Mouse (Mus musculus): Measurements from ENCODE around the gene Tmem178b. TPM values are rescaled to one million over a fixed set of nuclear protein-coding genes. Genes with fewer than 3 reads are reported as not detected.

Tmem178b gene
- total and polyA plus RNA-seq, 2 experiments from 2014 or later, result 31.3 to 159 TPM

DNA sequence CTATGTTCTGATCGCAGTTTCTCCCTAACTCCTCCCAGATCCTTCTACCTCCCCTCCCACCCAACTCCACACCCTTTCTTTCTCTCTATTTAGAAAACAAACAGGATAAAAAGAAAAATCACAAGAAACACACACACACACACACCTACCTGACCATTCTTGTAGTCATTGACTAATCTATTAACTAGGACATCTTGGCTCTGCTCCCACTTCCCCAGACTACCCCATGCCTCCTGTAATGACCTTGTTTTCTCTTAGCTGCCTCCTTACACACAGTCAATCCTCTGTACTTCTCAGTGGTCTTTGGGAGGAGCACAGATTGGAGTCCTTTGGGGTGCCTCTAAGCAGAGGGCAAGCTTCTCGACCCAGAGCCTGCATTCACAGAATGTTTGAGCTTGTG is 367.6 kb downstream of the Tmem178b start:
- TF ChIP-seq CTCF (IDR thresholded peaks at IDR 0.05), result no peak
- Histone ChIP-seq H3K27ac (ENCODE audit: low read depth, low read length) (no peak overlapping the region), H3K9ac (replicated peaks; ENCODE audit: low read length, poor library complexity, severe bottlenecking) (no peak overlapping the region), H3K27me3 (ENCODE audit: insufficient read depth, low read length) (no peaks in the 10 kb centered on the region), H3K4me2 (ENCODE audit: low read depth, low read length, poor library complexity, severe bottlenecking) (no peak overlapping the region), H3K36me3 (ENCODE audit: insufficient read depth, low read length) (no peaks in the 10 kb centered on the region), H3K9me3 (ENCODE audit: low read length) (no peaks in the 10 kb centered on the region), H3K4me3 (ENCODE audit: low read depth, low read length) (no peak overlapping the region), H3K4me1 (ENCODE audit: insufficient read depth, low read length) (no peaks in the 10 kb centered on the region)
- DNase-seq (ENCODE audit: low spot score) (no peak), ATAC-seq (ENCODE audit: low FRiP score) (no peak)
- 77% methylated on average over 2 of the region's 2 CpGs for WGBS

DNA sequence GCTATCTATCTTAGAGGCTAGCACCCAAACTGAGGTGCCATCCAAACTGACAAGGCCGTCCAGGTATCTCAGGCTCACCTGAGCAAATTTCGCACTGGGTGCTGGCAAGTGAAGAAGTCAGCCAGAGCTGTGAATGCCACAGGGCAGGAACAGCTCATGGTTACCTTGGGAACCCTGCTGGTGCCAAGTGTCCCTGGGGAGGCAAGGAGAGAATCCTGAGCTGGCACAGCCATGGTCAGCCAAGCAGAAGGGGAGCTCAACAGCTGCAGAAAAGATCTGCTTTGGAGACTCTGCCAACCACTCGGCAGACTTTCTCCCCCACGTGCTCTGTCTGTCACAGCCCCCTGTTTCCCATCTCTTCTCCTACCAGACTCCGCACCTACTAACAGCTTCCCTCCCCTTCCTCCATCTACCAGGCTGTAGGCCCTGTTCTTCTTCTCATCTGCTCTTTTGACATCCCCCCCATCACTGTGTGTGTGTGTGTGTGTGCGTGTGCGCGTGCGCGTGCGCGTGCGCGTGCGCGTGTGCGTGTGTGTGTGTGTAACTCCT is 374.4 kb downstream of the Tmem178b start:
- H3K27me3 ChIP-seq (ENCODE audit: insufficient read depth, low read length), result no peaks in the 10 kb centered on the region
- no peak overlapping the region for H3K9ac ChIP-seq (replicated peaks; ENCODE audit: low read length, poor library complexity, severe bottlenecking)
- H3K9me3 ChIP-seq (ENCODE audit: low read length), result no peaks in the 10 kb centered on the region
- no peak overlapping the region for H3K4me2 ChIP-seq (ENCODE audit: low read depth, low read length, poor library complexity, severe bottlenecking)
- 93% methylated on average over 17 of the region's 17 CpGs for WGBS
- peaks cover 6% of the 10 kb centered on the region; the same call in 1 of the 2 replicates for H3K36me3 ChIP-seq (ENCODE audit: insufficient read depth, low read length)
- no peak overlapping the region for H3K27ac ChIP-seq (ENCODE audit: low read depth, low read length)
- no peak overlapping the region for H3K4me3 ChIP-seq (ENCODE audit: low read depth, low read length)
- H3K4me1 ChIP-seq (ENCODE audit: insufficient read depth, low read length), result no peaks in the 10 kb centered on the region
- DNase-seq (ENCODE audit: low spot score) (peak; percentile 51), ATAC-seq (ENCODE audit: low FRiP score) (0 out of 2 replicates have a peak, but pooled peaks have one; percentile 16)
- no peak for TF ChIP-seq CTCF (IDR thresholded peaks at IDR 0.05)

DNA sequence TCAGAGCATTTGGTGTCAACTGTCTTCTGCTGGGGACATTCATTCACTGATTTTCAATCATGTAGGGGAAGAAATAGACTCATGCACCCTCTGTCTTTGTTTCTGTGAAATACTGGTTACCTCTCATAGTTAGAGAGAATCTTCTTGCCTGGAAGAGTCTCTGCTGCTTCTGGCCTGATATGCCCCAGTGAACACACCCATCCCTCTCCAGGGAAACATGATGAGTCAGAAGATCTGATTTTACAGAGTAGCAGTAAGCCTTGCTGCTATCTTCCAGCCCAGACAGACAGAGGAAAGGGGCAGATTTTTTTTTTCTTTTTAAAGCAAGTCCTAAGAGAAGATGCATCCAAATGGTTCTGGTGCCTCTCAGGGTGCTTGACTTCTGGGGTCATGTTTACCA is 376.9 kb downstream of the Tmem178b start:
- Histone ChIP-seq H3K27ac (ENCODE audit: low read depth, low read length) (no peak overlapping the region), H3K4me3 (ENCODE audit: low read depth, low read length) (no peak overlapping the region), H3K27me3 (ENCODE audit: insufficient read depth, low read length) (no peaks in the 10 kb centered on the region), H3K4me2 (ENCODE audit: low read depth, low read length, poor library complexity, severe bottlenecking) (no peak overlapping the region), H3K9me3 (ENCODE audit: low read length) (no peaks in the 10 kb centered on the region), H3K36me3 (ENCODE audit: insufficient read depth, low read length) (peaks cover 6% of the 10 kb centered on the region; the same call in 1 of the 2 replicates), H3K4me1 (ENCODE audit: insufficient read depth, low read length) (no peaks in the 10 kb centered on the region), H3K9ac (replicated peaks; ENCODE audit: low read length, poor library complexity, severe bottlenecking) (no peak overlapping the region)
- TF ChIP-seq CTCF (IDR thresholded peaks at IDR 0.05), result no peak
- DNase-seq (ENCODE audit: low spot score), result no peak
- no peak for ATAC-seq (ENCODE audit: low FRiP score)

GRCm38 (mm10) chr6:40263687-40264086 is 390.6 kb downstream of the Tmem178b start:
- WGBS, result 100% methylated on average over 1 of the region's 1 CpGs
- Histone ChIP-seq H3K4me3 (ENCODE audit: low read depth, low read length) (no peak overlapping the region), H3K27ac (ENCODE audit: low read depth, low read length) (no peak overlapping the region), H3K4me1 (ENCODE audit: insufficient read depth, low read length) (no peaks in the 10 kb centered on the region), H3K4me2 (ENCODE audit: low read depth, low read length, poor library complexity, severe bottlenecking) (no peak overlapping the region), H3K36me3 (ENCODE audit: insufficient read depth, low read length) (no peaks in the 10 kb centered on the region), H3K27me3 (ENCODE audit: insufficient read depth, low read length) (no peaks in the 10 kb centered on the region), H3K9ac (replicated peaks; ENCODE audit: low read length, poor library complexity, severe bottlenecking) (no peak overlapping the region), H3K9me3 (ENCODE audit: low read length) (no peaks in the 10 kb centered on the region)
- DNase-seq (ENCODE audit: low spot score) (no peak), ATAC-seq (ENCODE audit: low FRiP score) (no peak)
- TF ChIP-seq CTCF (IDR thresholded peaks at IDR 0.05), result no peak

GRCm38 (mm10) chr6:40300707-40301106 is 427.6 kb downstream of the Tmem178b start:
- Histone ChIP-seq H3K4me2 (ENCODE audit: low read depth, low read length, poor library complexity, severe bottlenecking) (no peak overlapping the region), H3K27ac (ENCODE audit: low read depth, low read length) (no peak overlapping the region), H3K9me3 (ENCODE audit: low read length) (no peaks in the 10 kb centered on the region), H3K9ac (replicated peaks; ENCODE audit: low read length, poor library complexity, severe bottlenecking) (no peak overlapping the region), H3K27me3 (ENCODE audit: insufficient read depth, low read length) (no peaks in the 10 kb centered on the region), H3K4me3 (ENCODE audit: low read depth, low read length) (no peak overlapping the region), H3K4me1 (ENCODE audit: insufficient read depth, low read length) (no peaks in the 10 kb centered on the region), H3K36me3 (ENCODE audit: insufficient read depth, low read length) (no peaks in the 10 kb centered on the region)
- WGBS, result 82% methylated on average over 5 of the region's 5 CpGs
- no peak for TF ChIP-seq CTCF (IDR thresholded peaks at IDR 0.05)
- DNase-seq (ENCODE audit: low spot score) (no peak), ATAC-seq (ENCODE audit: low FRiP score) (no peak)

GRCm38 (mm10) chr6:40303379-40303778 is 430.3 kb downstream of the Tmem178b start:
- peak; percentile 90 for DNase-seq (ENCODE audit: low spot score)
- Histone ChIP-seq H3K4me3 (ENCODE audit: low read depth, low read length) (no peak overlapping the region), H3K4me1 (ENCODE audit: insufficient read depth, low read length) (no peaks in the 10 kb centered on the region), H3K27me3 (ENCODE audit: insufficient read depth, low read length) (no peaks in the 10 kb centered on the region), H3K9me3 (ENCODE audit: low read length) (no peaks in the 10 kb centered on the region), H3K9ac (replicated peaks; ENCODE audit: low read length, poor library complexity, severe bottlenecking) (no peak overlapping the region), H3K27ac (ENCODE audit: low read depth, low read length) (no peak overlapping the region), H3K4me2 (ENCODE audit: low read depth, low read length, poor library complexity, severe bottlenecking) (no peak overlapping the region), H3K36me3 (ENCODE audit: insufficient read depth, low read length) (no peaks in the 10 kb centered on the region)
- peak; percentile 78 for ATAC-seq (ENCODE audit: low FRiP score)
- peak; percentile 93 for TF ChIP-seq CTCF (IDR thresholded peaks at IDR 0.05)
- WGBS, result 13% methylated on average over 6 of the region's 6 CpGs

Other genes starting within 250 kb of the Tmem178b start
- gene Braf, start 147.8 kb upstream of the Tmem178b start, total RNA-seq (2014; rRNA removed), result 46.0 and 48.0 TPM in 2 replicates
- gene Braf, start 147.8 kb upstream of the Tmem178b start, polyA plus RNA-seq (2015; fragmentation: Nextera tagmentation; extraction: Ambion mirVana), result 14.4 and 17.1 TPM in 2 replicates
- 34.3 and 41.7 TPM in 2 replicates for gene Mrps33, start 62.3 kb upstream of the Tmem178b start, total RNA-seq (2014; rRNA removed)
- gene Mrps33, start 62.3 kb upstream of the Tmem178b start, polyA plus RNA-seq (2015; fragmentation: Nextera tagmentation; extraction: Ambion mirVana), result 167 and 171 TPM in 2 replicates